Mouse (Mus musculus) left cerebral cortex, adult 9 months (tissue): ENCODE measurements at regions not wholly inside any gene's neighbourhood (a gene's known extent, or its start where the extent isn't known, plus 50 kb on each side); places are given as distances from the start of the nearest gene placed in this dataset.

Experiments used
- DNase-seq, 2 experiments: peaks; one replicate each; pipeline ENCODE4 v3.0.0; 2022; ENCODE audit warnings: low spot score in 2 of 2

- DNase-seq, result no peak
Observed at GRCm38 (mm10) chr2:167848468-167849440, 83.1 kb upstream of the Ptpn1 start.

- no peak for DNase-seq
Observed at GRCm38 (mm10) chr2:167847281-167848077, 84.4 kb upstream of the Ptpn1 start.

- DNase-seq, result no peak
Observed at GRCm38 (mm10) chr2:167845370-167845769, 86.5 kb upstream of the Ptpn1 start.

- DNase-seq, result no peak
Observed at GRCm38 (mm10) chr2:167844556-167844955, 87.3 kb upstream of the Ptpn1 start.

- DNase-seq, result no peak
Observed at GRCm38 (mm10) chr2:167843921-167844320, 87.9 kb upstream of the Ptpn1 start.

GRCm38 (mm10) chr2:167842993-167843392, 88.9 kb upstream of the Ptpn1 start:
- DNase-seq, result no peak

- no peak for DNase-seq
Observed at GRCm38 (mm10) chr2:167842473-167842872, 89.4 kb upstream of the Ptpn1 start.

- DNase-seq, result no peak
Observed at GRCm38 (mm10) chr2:167841339-167842240, 90.3 kb upstream of the Ptpn1 start.

- DNase-seq, result no peak
Observed at GRCm38 (mm10) chr2:167840344-167840743, 91.5 kb upstream of the Ptpn1 start.

- no peak for DNase-seq
Observed at GRCm38 (mm10) chr2:167839324-167839981, 92.4 kb upstream of the Ptpn1 start.

- DNase-seq, result no peak
Observed at GRCm38 (mm10) chr2:167837596-167837995, 94.3 kb upstream of the Ptpn1 start.

GRCm38 (mm10) chr2:167836611-167837010, 95.2 kb upstream of the Ptpn1 start:
- no peak for DNase-seq

- DNase-seq, result no peak
Observed at GRCm38 (mm10) chr2:167834605-167835004, 97.3 kb upstream of the Ptpn1 start.

GRCm38 (mm10) chr2:167833290-167833953, 98.4 kb upstream of the Ptpn1 start:
- peak in 1 of 2 experiments; percentile 19 for DNase-seq

- DNase-seq, result no peak
Observed at GRCm38 (mm10) chr2:167831076-167832039, 100.5 kb upstream of the Ptpn1 start.

GRCm38 (mm10) chr2:167828258-167828657, 103.6 kb upstream of the Ptpn1 start:
- no peak for DNase-seq

- DNase-seq, result no peak
Observed at GRCm38 (mm10) chr2:167826922-167827703, 104.7 kb upstream of the Ptpn1 start.

GRCm38 (mm10) chr2:167823513-167823912, 108.3 kb upstream of the Ptpn1 start:
- no peak for DNase-seq
